Mouse (Mus musculus) spleen, adult 2 months (tissue): Measurements from ENCODE around the gene Papss1.

ENCODE experiments used
- CTCF ChIP-seq: fragments of 200-500 bp; IDR thresholded peaks from 2 replicates; pipeline ENCODE4 v1.5.1; 2011; ENCODE audit warnings: mild to moderate bottlenecking, inconsistent platforms; ENCODE audit not compliant: insufficient read depth, insufficient read length, insufficient replicate concordance; ENCODE audit errors: extremely low read depth
- POLR2A ChIP-seq: fragments of 200-500 bp; IDR thresholded peaks from 2 replicates; pipeline ENCODE4 v1.6.1; 2011; ENCODE audit warnings: low read depth, low read length, inconsistent platforms

- TF ChIP-seq CTCF (no peak), POLR2A (no peak)
Measured at GRCm38 (mm10) chr3:131634091-131634490, 69.5 kb downstream of the Papss1 start.
